Mouse (Mus musculus): Measurements from ENCODE around the gene Stxbp4.

GRCm38 (mm10) chr11:90665161-90665560, 27.3 kb upstream of the Stxbp4 start:
- TF ChIP-seq POLR2A (IDR thresholded peaks at IDR 0.05; ENCODE audit: borderline replicate concordance, low read depth, low read length) (no peak), CTCF (IDR thresholded peaks at IDR 0.05; ENCODE audit: low read depth, low read length) (no peak)
